Comparison of ENCODE assay signal across 7 mouse cellular contexts in genomic region chr17:47521551-47522258, GRCm38 (mm10). TPM values are rescaled to one million over a fixed set of nuclear protein-coding genes. Genes with fewer than 3 reads are reported as not detected.
DNase-seq lines count a peak whose midpoint lies in the region; ATAC-seq lines count a peak whose summit lies in the region.

No protein-coding gene starts in this region.

- H3K36me3 ChIP-seq in forebrain, embryonic 10.5 days (replicated peaks) = no peaks in the 10 kb centered on the region
- no peaks in the 10 kb centered on the region for H3K36me3 ChIP-seq in limb, embryonic 11.5 days (ENCODE audit: control insufficient read depth, insufficient read depth, low read length)
- no peaks in the 10 kb centered on the region for H3K36me3 ChIP-seq in midbrain, embryonic 13.5 days

- H3K4me1 ChIP-seq in forebrain, embryonic 10.5 days = peaks cover 49% of the 10 kb centered on the region
- H3K4me1 ChIP-seq in limb, embryonic 11.5 days (ENCODE audit: control insufficient read depth, insufficient read depth, low read length) = peaks cover 22% of the 10 kb centered on the region
- H3K4me1 ChIP-seq in midbrain, embryonic 13.5 days (replicated peaks) = peaks cover 32% of the 10 kb centered on the region

- no peaks in the 10 kb centered on the region for H3K9me3 ChIP-seq in forebrain, embryonic 10.5 days
- H3K9me3 ChIP-seq in limb, embryonic 11.5 days (ENCODE audit: control insufficient read depth, low read length) = no peaks in the 10 kb centered on the region
- H3K9me3 ChIP-seq in midbrain, embryonic 13.5 days = no peaks in the 10 kb centered on the region

- peak; percentile 81 to 86 for DNase-seq in CD8-positive naive resting alpha-beta T cell, adult 2 months (ENCODE audit: low read depth in 2 of 2, low spot score in 2 of 2)
- DNase-seq in T-cell, adult 2 months (ENCODE audit: low spot score) = peak; percentile 94
- peak; percentile 82 for DNase-seq in forebrain, embryonic 10.5 days (ENCODE audit: extremely low spot score, low spot score)
- DNase-seq in limb, embryonic 11.5 days (ENCODE audit: low spot score) = peak; percentile 81
- peak; percentile 81 to 87 for DNase-seq in spleen, postnatal 4 days (ENCODE audit: low spot score in 2 of 2)

- H3K27me3 ChIP-seq in forebrain, embryonic 10.5 days (ENCODE audit: poor library complexity, severe bottlenecking) = no peaks in the 10 kb centered on the region
- no peaks in the 10 kb centered on the region for H3K27me3 ChIP-seq in limb, embryonic 11.5 days (ENCODE audit: control insufficient read depth, insufficient read depth, low read length)
- H3K27me3 ChIP-seq in midbrain, embryonic 13.5 days = no peaks in the 10 kb centered on the region

- WGBS in forebrain, embryonic 10.5 days = 2% methylated on average over 16 of the region's 17 CpGs
- WGBS in limb, embryonic 11.5 days = 2% methylated on average over 17 of the region's 17 CpGs
- 3% methylated on average over 17 of the region's 17 CpGs for WGBS in midbrain, embryonic 13.5 days

- peak overlapping the region; percentile 93 for H3K27ac ChIP-seq in forebrain, embryonic 10.5 days
- peak overlapping the region; percentile 84 for H3K27ac ChIP-seq in limb, embryonic 11.5 days (replicated peaks; ENCODE audit: low read depth, low read length)
- peak overlapping the region; percentile 89 for H3K27ac ChIP-seq in midbrain, embryonic 13.5 days

- peak overlapping the region; percentile 41 for H3K9ac ChIP-seq in limb, embryonic 11.5 days (ENCODE audit: low read length)
- H3K9ac ChIP-seq in midbrain, embryonic 13.5 days (replicated peaks) = peak overlapping the region; percentile 52

- ATAC-seq in hematopoietic stem cell, adult 5-6 weeks (replicated peaks in 1 of 2; ENCODE audit: insufficient read depth in 1 of 2, low FRiP score in 2 of 2, low TSS enrichment in 1 of 2, low read depth in 1 of 2, poor library complexity in 2 of 2, severe bottlenecking in 2 of 2) = peak; percentile 91 to 94
- ATAC-seq in limb, embryonic 11.5 days (ENCODE audit: insufficient number of reproducible peaks, low FRiP score, low TSS enrichment, low read depth) = peak; percentile 89
- peak; percentile 94 for ATAC-seq in midbrain, embryonic 13.5 days

- peak overlapping the region; percentile 31 for H3K4me2 ChIP-seq in limb, embryonic 11.5 days (ENCODE audit: low read depth, severe bottlenecking)
- peak overlapping the region; percentile 47 for H3K4me2 ChIP-seq in midbrain, embryonic 13.5 days (replicated peaks)

- peak overlapping the region; percentile 45 for H3K4me3 ChIP-seq in forebrain, embryonic 10.5 days
- peak overlapping the region; percentile 20; the same call in 1 of the 2 replicates for H3K4me3 ChIP-seq in limb, embryonic 11.5 days (ENCODE audit: low read depth, low read length)
- H3K4me3 ChIP-seq in midbrain, embryonic 13.5 days (replicated peaks) = peak overlapping the region; percentile 11; the same call in 1 of the 2 replicates

RNA-seq across cellular contexts. Expression of gene Ccnd3, which starts 16.9 kb away (rescaled TPM):
- polyA plus RNA-seq in forebrain, embryonic 10.5 days (2016; fragmentation: Nextera tagmentation; extraction: Ambion mirVana) = 296 and 313 TPM in 2 replicates
- 58.9 and 80.2 TPM in 2 replicates for total RNA-seq in hematopoietic stem cell, adult 5-6 weeks (2017)
- 345 and 350 TPM in 2 replicates for polyA plus RNA-seq in limb, embryonic 11.5 days (2014; fragmentation: Nextera tagmentation; extraction: Ambion mirVana)
- 60.4 and 71.4 TPM in 2 replicates for polyA plus RNA-seq in midbrain, embryonic 13.5 days (2015; fragmentation: Nextera tagmentation; extraction: Ambion mirVana)

RNA-seq across cellular contexts. Expression of gene Taf8, which starts 19.6 kb away (rescaled TPM):
- 32.5 and 33.3 TPM in 2 replicates for polyA plus RNA-seq in forebrain, embryonic 10.5 days (2016; fragmentation: Nextera tagmentation; extraction: Ambion mirVana)
- total RNA-seq in hematopoietic stem cell, adult 5-6 weeks (2017) = 55.6 and 73.2 TPM in 2 replicates
- 30.4 and 33.7 TPM in 2 replicates for polyA plus RNA-seq in limb, embryonic 11.5 days (2014; fragmentation: Nextera tagmentation; extraction: Ambion mirVana)
- 24.6 and 27.3 TPM in 2 replicates for polyA plus RNA-seq in midbrain, embryonic 13.5 days (2015; fragmentation: Nextera tagmentation; extraction: Ambion mirVana)

Comparison
In these comparisons a context has a peak if more than half of its experiments do, and no peak if none do; other contexts are left out.
1. Peak in every context shown above with its lines: DNase-seq, ATAC-seq, H3K4me3 ChIP-seq and H3K27ac ChIP-seq.